Mouse (Mus musculus) CD4-positive, CD25-positive, alpha-beta regulatory T cell, adult 9 weeks (primary cell): Measurements from ENCODE around the gene Man1c1. TPM values are rescaled to one million over a fixed set of nuclear protein-coding genes. Genes with fewer than 3 reads are reported as not detected.

ENCODE experiments used
- polyA plus RNA-seq: library from polyadenylated mRNA; unstranded; fragments of 100-300 nt; shearing (Covaris generic); gene quantifications from one replicate; pipeline ENCODE4 v1.2.1, GENCODE M21; 2017

Man1c1 gene
- 0.99 TPM for polyA plus RNA-seq

GRCm38 (mm10) chr4:134703835-134704546, at the start of gene Man1c1:
Gene Man1c1, minus strand, starts transcription at chr4:134704290.

GRCm38 (mm10) chr4:134551494-134552316, 152.4 kb downstream of the Man1c1 start, which contains the start of gene Selenon:
Gene Selenon, minus strand, starts transcription at chr4:134552166.

DNA sequence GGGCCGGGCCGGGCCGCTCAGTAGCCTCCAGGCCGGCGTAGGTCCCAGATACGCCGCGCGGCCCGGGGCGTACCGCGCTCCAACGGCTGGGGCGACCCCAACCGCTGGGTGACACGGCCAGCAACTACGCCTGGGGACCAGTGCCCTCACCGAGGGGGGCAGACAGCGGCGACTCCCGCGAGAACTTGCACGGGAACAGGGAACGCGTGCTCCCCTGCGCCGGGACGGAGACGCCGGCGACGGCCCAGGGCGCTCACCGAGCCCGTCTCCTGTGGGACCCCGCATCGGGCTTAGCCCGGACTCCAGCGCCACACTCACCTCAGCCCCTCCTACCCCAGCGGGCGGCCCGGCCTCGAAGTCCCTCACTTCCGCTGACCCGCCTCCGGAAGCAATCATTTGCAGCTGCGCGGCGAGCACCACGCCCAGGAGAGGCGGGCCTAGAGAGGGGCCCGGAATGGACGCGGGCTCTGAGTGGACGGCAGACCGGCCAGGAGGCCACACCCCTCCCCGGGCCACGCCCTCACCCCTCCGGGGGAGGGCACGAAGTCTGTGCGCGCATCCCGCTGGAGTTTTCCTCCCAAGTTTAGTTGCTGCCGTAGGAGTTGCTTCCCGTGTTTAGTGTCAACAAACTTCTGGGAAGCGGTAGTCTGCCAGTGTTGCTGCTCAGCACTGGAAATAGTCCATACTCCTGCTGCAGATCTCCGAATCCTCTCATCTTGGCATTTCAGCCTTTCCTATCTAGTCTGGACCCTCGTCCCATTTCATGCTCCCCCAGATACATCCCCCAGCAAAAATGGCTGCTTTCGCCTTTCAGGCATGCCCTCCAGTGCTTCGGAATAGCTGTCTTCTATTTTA, 168.9 kb downstream of the Man1c1 start, which contains the start of gene Mtfr1l:
Mtfr1l (minus strand) TSS at position 456 of the 855 bp plus-strand sequence.

Other genes with a start within 250 kb of the Man1c1 start
- 77.2 TPM for gene Stmn1, start 236.0 kb downstream of the Man1c1 start, polyA plus RNA-seq
- 34.8 TPM for gene Paqr7, start 207.6 kb downstream of the Man1c1 start, polyA plus RNA-seq
- 0.50 TPM for gene Aunip, start 193.3 kb downstream of the Man1c1 start, polyA plus RNA-seq
- 124 TPM for gene Mtfr1l, start 168.9 kb downstream of the Man1c1 start, polyA plus RNA-seq
- gene Selenon, start 152.1 kb downstream of the Man1c1 start, polyA plus RNA-seq, result 1.8 TPM
- gene Ldlrap1, start 63.7 kb upstream of the Man1c1 start, polyA plus RNA-seq, result 35.7 TPM
- gene Maco1, start 149.1 kb upstream of the Man1c1 start, polyA plus RNA-seq, result 5.0 TPM
- 0.48 TPM for gene Rhd, start 160.2 kb upstream of the Man1c1 start, polyA plus RNA-seq
- gene Tmem50a, start 210.7 kb upstream of the Man1c1 start, polyA plus RNA-seq, result 557 TPM
- 117 TPM for gene Rsrp1, start 219.3 kb upstream of the Man1c1 start, polyA plus RNA-seq
- gene Syf2, start 226.6 kb upstream of the Man1c1 start, polyA plus RNA-seq, result 231 TPM